Mouse (Mus musculus) limb, embryonic 14.5 days (tissue): ENCODE data around the gene Celsr2. TPM values are rescaled to one million over a fixed set of nuclear protein-coding genes. Genes with fewer than 3 reads are reported as not detected.

Source experiments
- ATAC-seq: fragments of 200-750 bp; cut with Nextera tagmentation; 2 replicates; pipeline ENCODE4 v1.8.0; 2017; ENCODE audit warnings: low read depth, moderate number of reproducible peaks, moderate TSS enrichment; ENCODE audit not compliant: low FRiP score
- DNase-seq: peaks from one replicate; pipeline ENCODE4 v3.0.0-alpha.2; 2015; ENCODE audit warnings: low spot score
- H3K27ac ChIP-seq: fragments of 300-500 bp; sonication (generic); replicated peaks from 2 replicates; pipeline ENCODE4 v1.5.1; 2014; ENCODE audit warnings: low read depth, mild to moderate bottlenecking, low read length, moderate library complexity, mixed read lengths
- H3K27me3 ChIP-seq: fragments of 300-500 bp; sonication (generic); 2 replicates; pipeline ENCODE4 v1.6.1; 2014; ENCODE audit warnings: low read length, mixed read lengths; ENCODE audit not compliant: control insufficient read depth, insufficient read depth
- H3K36me3 ChIP-seq: fragments of 300-500 bp; sonication (generic); 2 replicates; pipeline ENCODE4 v1.6.1; 2014; ENCODE audit warnings: mild to moderate bottlenecking, low read length, moderate library complexity, mixed read lengths; ENCODE audit not compliant: control insufficient read depth, insufficient read depth
- H3K4me1 ChIP-seq: fragments of 300-500 bp; sonication (generic); 2 replicates; pipeline ENCODE4 v1.6.1; 2014; ENCODE audit warnings: antibody characterized with exemption, low read length, mixed read lengths; ENCODE audit not compliant: control insufficient read depth, insufficient read depth
- H3K4me2 ChIP-seq: fragments of 300-500 bp; sonication (generic); replicated peaks from 2 replicates; pipeline ENCODE4 v1.6.1; 2014; ENCODE audit warnings: low read depth, mild to moderate bottlenecking, low read length, moderate library complexity; ENCODE audit not compliant: severe bottlenecking
- H3K4me3 ChIP-seq: fragments of 300-500 bp; sonication (generic); replicated peaks from 2 replicates; pipeline ENCODE4 v1.5.1; 2014; ENCODE audit warnings: low read length
- H3K9ac ChIP-seq: fragments of 300-500 bp; sonication (generic); 2 replicates; pipeline ENCODE4 v1.6.1; 2014; ENCODE audit warnings: mild to moderate bottlenecking, low read depth, low read length, moderate library complexity; ENCODE audit not compliant: severe bottlenecking
- H3K9me3 ChIP-seq: fragments of 300-500 bp; sonication (generic); 2 replicates; pipeline ENCODE4 v1.6.1; 2016; ENCODE audit warnings: low read length; ENCODE audit not compliant: control insufficient read depth
- POLR2A ChIP-seq: fragments of 200-500 bp; IDR thresholded peaks from 2 replicates; pipeline ENCODE4 v1.8.0; 2012; ENCODE audit warnings: inconsistent platforms, mild to moderate bottlenecking, moderate library complexity, borderline replicate concordance; ENCODE audit not compliant: insufficient read depth, insufficient read length; ENCODE audit errors: extremely low read depth
- WGBS: fragments of 180-500 bp; shearing (Covaris S2); extraction: QIAGEN DNeasy Blood & Tissue Kit; methylation state at CpG from one replicate; pipeline ENCODE4 v1.1.7; 2014; 5-methylcytosine and 5-hydroxymethylcytosine counted together
- polyA plus RNA-seq, 2 experiments: library from polyadenylated mRNA; depleted of rRNA in 1 of 2; stranded (reverse) in 1 of 2; unstranded in 1 of 2; fragments of >200 nt; fragmentation: Nextera tagmentation in 1 of 2; extraction: Ambion mirVana in 1 of 2; gene quantifications; 2 replicates each; pipeline versions ENCODE4 v1.2.1 to v1.2.3; 2012 to 2014

Gene Celsr2
- polyA plus RNA-seq, 2 experiments, result 10.5 to 18.9 TPM

GRCm38 (mm10) chr3:108383485-108384354, 31.6 kb downstream of the Celsr2 start, which contains the start of gene Psrc1:
Psrc1 (plus strand) TSS chr3:108383839.
- peaks cover 28% of the 10 kb centered on the region for H3K4me1 ChIP-seq
- H3K27ac ChIP-seq, result peak within 1 kb of the TSS; percentile 58; the same call in 1 of the 2 replicates
- DNase-seq, result peak; percentile 92
- TF ChIP-seq POLR2A, result peak; percentile 30; the same call in 1 of the 2 replicates
- H3K27me3 ChIP-seq, result no peaks in the 10 kb centered on the region
- H3K4me2 ChIP-seq, result peak within 1 kb of the TSS; percentile 56
- H3K9me3 ChIP-seq, result no peaks in the 10 kb centered on the region
- H3K9ac ChIP-seq, result peak within 1 kb of the TSS; percentile 48
- peaks cover 14% of the 10 kb centered on the region for H3K36me3 ChIP-seq
- WGBS, result under 1% methylated on average over 43 of the region's 44 CpGs
- ATAC-seq, result peak; percentile 95
- peak within 1 kb of the TSS; percentile 66 for H3K4me3 ChIP-seq

GRCm38 (mm10) chr3:108381945-108382875, 33.1 kb downstream of the Celsr2 start:
- peaks cover 14% of the 10 kb centered on the region for H3K36me3 ChIP-seq
- no peak for DNase-seq
- H3K27me3 ChIP-seq, result no peaks in the 10 kb centered on the region
- WGBS, result 51% methylated on average over 14 of the region's 14 CpGs
- peak overlapping the region; percentile 56 for H3K4me2 ChIP-seq
- H3K9ac ChIP-seq, result 0 out of 2 replicates have a peak overlapping the region, but pooled peaks have one; percentile 16
- no peaks in the 10 kb centered on the region for H3K9me3 ChIP-seq
- peak overlapping the region; percentile 66; the same call in 1 of the 2 replicates for H3K4me3 ChIP-seq
- no peak for ATAC-seq
- 0 out of 2 replicates have a peak overlapping the region, but pooled peaks have one; percentile 33 for H3K27ac ChIP-seq
- H3K4me1 ChIP-seq, result peaks cover 28% of the 10 kb centered on the region
- no peak for TF ChIP-seq POLR2A

DNA sequence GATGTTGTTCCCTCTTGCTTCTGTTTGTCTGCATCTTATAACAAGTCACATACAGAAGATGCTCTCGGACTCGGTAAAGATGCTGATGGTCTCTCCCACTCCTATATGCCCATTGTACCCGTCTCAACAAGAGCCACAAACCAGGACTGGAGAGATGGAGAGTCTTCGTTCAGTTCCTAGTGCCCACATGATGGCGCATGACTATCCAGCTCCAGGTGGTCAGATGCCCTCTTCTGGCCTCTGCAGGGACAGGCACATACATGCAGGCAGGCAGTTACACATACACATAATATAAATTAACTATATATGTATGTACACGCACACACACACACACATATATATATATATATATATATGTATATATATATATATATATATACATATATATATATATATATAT, 34.7 kb downstream of the Celsr2 start:
- Histone ChIP-seq H3K27ac (no peak overlapping the region), H3K9ac (no peak overlapping the region), H3K9me3 (no peaks in the 10 kb centered on the region), H3K4me2 (no peak overlapping the region), H3K36me3 (peaks cover 7% of the 10 kb centered on the region), H3K27me3 (no peaks in the 10 kb centered on the region), H3K4me1 (peaks cover 28% of the 10 kb centered on the region), H3K4me3 (no peak overlapping the region)
- DNase-seq, result no peak
- TF ChIP-seq POLR2A, result no peak
- 80% methylated on average over 6 of the region's 6 CpGs for WGBS
- no peak for ATAC-seq

GRCm38 (mm10) chr3:108378875-108379663, 36.3 kb downstream of the Celsr2 start:
- no peak for TF ChIP-seq POLR2A
- DNase-seq, result no peak
- WGBS, result 82% methylated on average over 7 of the region's 7 CpGs

DNA sequence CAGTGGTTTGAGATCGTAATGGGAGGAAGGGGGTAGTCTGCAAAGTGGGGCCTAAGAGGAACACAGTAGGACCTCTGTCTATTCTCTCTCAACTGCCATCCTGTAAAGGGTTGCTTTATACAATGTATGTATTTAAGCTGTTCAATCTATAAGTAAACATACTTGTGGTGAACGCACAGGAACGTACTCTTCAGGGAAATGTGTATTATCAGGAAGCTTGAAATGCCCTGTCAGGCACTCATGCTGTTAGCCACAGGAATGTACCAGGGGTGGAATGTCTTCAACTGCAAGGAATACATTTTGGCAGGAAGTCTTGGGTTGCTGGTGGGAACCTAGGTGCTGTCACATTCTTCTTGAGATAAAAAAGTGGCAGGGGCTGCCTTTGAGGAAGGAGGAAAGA, 42.7 kb downstream of the Celsr2 start:
- WGBS, result 71% methylated on average over 3 of the region's 3 CpGs
- no peak for DNase-seq

More at GRCm38 (mm10) chr3:108378875-108379663, 36.3 kb downstream of the Celsr2 start:
- no peaks in the 10 kb centered on the region for H3K9me3 ChIP-seq
- H3K27me3 ChIP-seq, result no peaks in the 10 kb centered on the region
- H3K4me3 ChIP-seq, result no peak overlapping the region
- H3K36me3 ChIP-seq, result no peaks in the 10 kb centered on the region
- no peak for ATAC-seq
- H3K4me1 ChIP-seq, result peaks cover 15% of the 10 kb centered on the region
- H3K9ac ChIP-seq, result no peak overlapping the region
- H3K27ac ChIP-seq, result no peak overlapping the region
- no peak overlapping the region for H3K4me2 ChIP-seq

More for the DNA sequence above, 42.7 kb downstream of the Celsr2 start:
- no peak overlapping the region for H3K4me3 ChIP-seq
- no peaks in the 10 kb centered on the region for H3K4me1 ChIP-seq
- H3K36me3 ChIP-seq, result no peaks in the 10 kb centered on the region
- no peaks in the 10 kb centered on the region for H3K27me3 ChIP-seq
- no peak for TF ChIP-seq POLR2A
- no peak overlapping the region for H3K27ac ChIP-seq
- no peaks in the 10 kb centered on the region for H3K9me3 ChIP-seq
- H3K9ac ChIP-seq, result no peak overlapping the region
- ATAC-seq, result no peak
- no peak overlapping the region for H3K4me2 ChIP-seq
